Mouse (Mus musculus): ENCODE measurements around the gene Sptbn2. TPM values are rescaled to one million over a fixed set of nuclear protein-coding genes. Genes with fewer than 3 reads are reported as not detected.

Sptbn2 gene
- 0.83 TPM for polyA plus RNA-seq (2014; fragmentation: Illumina TruSeq; extraction: RNeasy Lipid Tissue Mini Kit (QIAGEN cat#74804); ENCODE audit: insufficient read depth, low read depth, low replicate concordance)

DNA sequence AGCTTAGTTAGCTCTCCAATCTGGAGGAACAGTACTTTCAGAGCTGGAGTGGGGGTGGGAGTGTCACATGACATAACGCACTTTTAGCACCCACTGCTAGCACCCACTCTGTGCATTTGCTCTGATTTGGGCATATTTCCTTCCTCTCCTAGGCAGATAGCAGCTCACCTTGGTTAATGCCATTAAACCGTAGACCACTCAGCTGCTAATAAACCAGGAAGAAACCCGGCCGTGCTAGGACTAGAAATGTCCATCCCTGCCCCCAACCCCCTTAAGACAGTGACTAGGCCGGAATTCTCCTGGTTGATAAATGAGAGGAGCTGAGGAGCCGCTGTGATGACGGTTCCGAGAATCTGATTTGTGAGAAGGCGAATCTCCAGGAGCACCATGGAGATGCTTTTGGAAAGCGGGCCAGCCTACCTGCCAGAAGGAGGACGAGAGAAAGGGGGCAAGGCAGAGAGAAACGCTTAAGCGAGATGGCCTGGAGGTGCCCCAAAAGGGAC, at the start of gene Sptbn2:
Sptbn2 (plus strand) TSS at position 70 of the 503 bp plus-strand sequence.

DNA sequence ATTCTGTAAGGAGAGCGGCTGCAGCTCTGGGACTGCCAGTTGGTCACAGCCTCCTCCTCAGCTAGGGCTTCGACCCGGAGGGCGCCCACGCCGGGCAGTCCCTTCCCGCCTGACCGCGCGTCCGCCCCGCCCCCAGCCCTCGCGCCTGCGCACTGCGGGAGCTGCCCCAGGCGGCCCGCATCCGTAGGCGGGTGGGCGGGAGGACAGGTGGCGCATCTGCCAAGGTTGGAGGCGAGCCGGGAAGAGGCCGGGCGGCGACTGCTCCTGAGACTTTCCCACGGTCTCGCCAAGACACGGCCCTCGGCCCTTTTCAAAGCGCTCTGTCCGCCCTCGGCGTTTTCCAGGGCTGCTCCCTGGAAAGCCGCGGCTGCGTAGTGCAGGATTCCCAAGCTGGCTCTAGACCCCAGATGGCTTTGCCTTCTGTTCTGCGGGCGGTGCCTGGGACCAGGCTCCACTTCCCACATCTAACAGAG, 12.7 kb upstream of the Sptbn2 start, which contains the start of gene Gm960:
Gm960 (minus strand) TSS at position 464 of the 473 bp plus-strand sequence.

DNA sequence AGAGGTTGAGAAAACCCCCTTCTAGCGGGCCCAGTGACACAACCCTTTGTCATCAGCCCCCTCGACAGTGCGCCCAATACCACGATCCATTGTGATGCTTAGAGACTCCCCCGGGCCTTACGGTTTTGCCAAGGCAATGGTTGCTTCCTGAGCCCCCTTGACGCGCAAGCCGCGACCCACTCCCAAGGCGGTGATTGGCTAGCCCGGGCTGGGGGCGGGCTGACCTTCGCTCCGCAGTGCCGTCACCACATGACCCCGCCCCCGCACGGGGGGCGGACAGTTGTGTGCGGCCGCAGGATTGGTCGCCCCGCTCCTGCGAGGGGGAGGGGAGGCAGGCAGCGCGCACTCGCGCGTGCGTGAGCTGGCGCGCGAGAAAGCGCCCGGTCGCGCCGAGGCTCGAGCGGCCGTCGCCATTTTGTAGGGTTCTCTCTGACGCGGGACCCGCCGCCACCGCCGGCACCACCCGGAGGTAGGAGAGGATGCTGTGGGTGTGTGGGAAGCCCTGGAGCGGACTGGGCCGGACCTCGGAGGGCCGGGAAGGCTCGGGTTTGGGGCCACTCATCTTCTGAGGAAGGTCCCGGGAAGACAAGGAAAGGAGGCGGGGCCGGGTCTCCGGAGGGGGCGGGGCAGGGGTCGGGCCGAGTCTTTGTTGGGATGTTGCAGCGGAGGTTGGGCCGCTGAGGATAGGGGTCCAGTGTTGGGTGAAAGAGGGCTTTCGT, 45.4 kb downstream of the Sptbn2 start, which contains the start of gene Rbm4b:
Rbm4b (plus strand) TSS at position 305 of the 719 bp plus-strand sequence.

DNA sequence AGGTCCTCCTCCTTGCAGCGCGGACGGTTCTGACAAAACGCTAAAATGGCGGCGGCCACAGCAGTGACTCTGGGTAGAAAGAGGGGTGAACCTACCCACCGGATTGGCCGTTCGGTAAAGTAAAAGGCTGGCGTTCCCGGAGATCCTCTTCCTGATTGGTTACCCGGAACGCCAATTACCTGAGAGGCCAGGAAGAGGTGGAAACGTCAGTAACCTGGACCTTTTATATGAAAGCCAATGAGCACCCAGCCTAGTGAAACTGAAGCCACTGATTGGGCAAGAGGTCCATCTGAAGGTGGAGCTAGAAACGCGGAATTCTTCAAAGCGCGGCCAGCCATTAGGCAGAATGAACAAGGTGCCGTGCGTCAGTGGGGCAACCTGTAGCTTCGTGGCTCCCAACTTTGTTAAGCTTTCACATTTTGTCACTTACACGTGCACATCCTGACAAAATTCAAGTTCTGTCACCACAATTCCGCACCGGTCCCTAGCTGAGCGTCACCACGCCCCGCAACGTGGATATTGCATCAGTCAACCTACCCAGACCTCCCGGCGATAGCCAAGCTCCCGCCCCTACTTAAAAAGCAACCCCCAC, 83.0 kb downstream of the Sptbn2 start, which contains the start of gene Rbm4:
Rbm4 (minus strand) TSS at position 71 of the 592 bp plus-strand sequence.

Other genes starting within 250 kb of the Sptbn2 start
- 0.40 TPM for gene Syt12, start 233.7 kb upstream of the Sptbn2 start, polyA plus RNA-seq (2014; fragmentation: Illumina TruSeq; extraction: RNeasy Lipid Tissue Mini Kit (QIAGEN cat#74804); ENCODE audit: insufficient read depth, low read depth, low replicate concordance)
- gene 2010003K11Rik, start 212.6 kb upstream of the Sptbn2 start, polyA plus RNA-seq (2014; fragmentation: Illumina TruSeq; extraction: RNeasy Lipid Tissue Mini Kit (QIAGEN cat#74804); ENCODE audit: insufficient read depth, low read depth, low replicate concordance): 0.34 TPM
- gene Pcx, start 200.7 kb upstream of the Sptbn2 start, polyA plus RNA-seq (2014; fragmentation: Illumina TruSeq; extraction: RNeasy Lipid Tissue Mini Kit (QIAGEN cat#74804); ENCODE audit: insufficient read depth, low read depth, low replicate concordance): 24.8 TPM
- gene Lrfn4, start 95.5 kb upstream of the Sptbn2 start, polyA plus RNA-seq (2014; fragmentation: Illumina TruSeq; extraction: RNeasy Lipid Tissue Mini Kit (QIAGEN cat#74804); ENCODE audit: insufficient read depth, low read depth, low replicate concordance): 5.6 TPM
- gene Rce1, start 85.5 kb upstream of the Sptbn2 start, polyA plus RNA-seq (2014; fragmentation: Illumina TruSeq; extraction: RNeasy Lipid Tissue Mini Kit (QIAGEN cat#74804); ENCODE audit: insufficient read depth, low read depth, low replicate concordance): 33.1 TPM
- gene Gm960, start 12.5 kb upstream of the Sptbn2 start, polyA plus RNA-seq (2014; fragmentation: Illumina TruSeq; extraction: RNeasy Lipid Tissue Mini Kit (QIAGEN cat#74804); ENCODE audit: insufficient read depth, low read depth, low replicate concordance): not detected
- 10.1 TPM for gene Rbm4b, start 45.3 kb downstream of the Sptbn2 start, polyA plus RNA-seq (2014; fragmentation: Illumina TruSeq; extraction: RNeasy Lipid Tissue Mini Kit (QIAGEN cat#74804); ENCODE audit: insufficient read depth, low read depth, low replicate concordance)
- gene Rbm4, start 82.7 kb downstream of the Sptbn2 start, polyA plus RNA-seq (2014; fragmentation: Illumina TruSeq; extraction: RNeasy Lipid Tissue Mini Kit (QIAGEN cat#74804); ENCODE audit: insufficient read depth, low read depth, low replicate concordance): 17.9 TPM
- gene Gm21992, start 100.4 kb downstream of the Sptbn2 start, polyA plus RNA-seq (2014; fragmentation: Illumina TruSeq; extraction: RNeasy Lipid Tissue Mini Kit (QIAGEN cat#74804); ENCODE audit: insufficient read depth, low read depth, low replicate concordance): 4.7 TPM
- 13.7 TPM for gene Rbm14, start 100.5 kb downstream of the Sptbn2 start, polyA plus RNA-seq (2014; fragmentation: Illumina TruSeq; extraction: RNeasy Lipid Tissue Mini Kit (QIAGEN cat#74804); ENCODE audit: insufficient read depth, low read depth, low replicate concordance)
- 48.3 TPM for gene Ccs, start 128.2 kb downstream of the Sptbn2 start, polyA plus RNA-seq (2014; fragmentation: Illumina TruSeq; extraction: RNeasy Lipid Tissue Mini Kit (QIAGEN cat#74804); ENCODE audit: insufficient read depth, low read depth, low replicate concordance)
- 0.45 TPM for gene Ccdc87, start 128.2 kb downstream of the Sptbn2 start, polyA plus RNA-seq (2014; fragmentation: Illumina TruSeq; extraction: RNeasy Lipid Tissue Mini Kit (QIAGEN cat#74804); ENCODE audit: insufficient read depth, low read depth, low replicate concordance)
- 27.8 TPM for gene Ctsf, start 144.0 kb downstream of the Sptbn2 start, polyA plus RNA-seq (2014; fragmentation: Illumina TruSeq; extraction: RNeasy Lipid Tissue Mini Kit (QIAGEN cat#74804); ENCODE audit: insufficient read depth, low read depth, low replicate concordance)
- gene Actn3, start 166.7 kb downstream of the Sptbn2 start, polyA plus RNA-seq (2014; fragmentation: Illumina TruSeq; extraction: RNeasy Lipid Tissue Mini Kit (QIAGEN cat#74804); ENCODE audit: insufficient read depth, low read depth, low replicate concordance): 0.66 TPM
- gene Zdhhc24, start 167.5 kb downstream of the Sptbn2 start, polyA plus RNA-seq (2014; fragmentation: Illumina TruSeq; extraction: RNeasy Lipid Tissue Mini Kit (QIAGEN cat#74804); ENCODE audit: insufficient read depth, low read depth, low replicate concordance): 6.0 TPM
- gene Bbs1, start 195.5 kb downstream of the Sptbn2 start, polyA plus RNA-seq (2014; fragmentation: Illumina TruSeq; extraction: RNeasy Lipid Tissue Mini Kit (QIAGEN cat#74804); ENCODE audit: insufficient read depth, low read depth, low replicate concordance): 2.2 TPM
- gene Dpp3, start 217.1 kb downstream of the Sptbn2 start, polyA plus RNA-seq (2014; fragmentation: Illumina TruSeq; extraction: RNeasy Lipid Tissue Mini Kit (QIAGEN cat#74804); ENCODE audit: insufficient read depth, low read depth, low replicate concordance): 28.4 TPM
- 1.2 TPM for gene Peli3, start 232.0 kb downstream of the Sptbn2 start, polyA plus RNA-seq (2014; fragmentation: Illumina TruSeq; extraction: RNeasy Lipid Tissue Mini Kit (QIAGEN cat#74804); ENCODE audit: insufficient read depth, low read depth, low replicate concordance)

Measured in lung, adult 10 weeks (tissue).